Mouse (Mus musculus) cerebellum, adult 2 months (tissue): ENCODE results near the gene Jph3.

Experiments
- CTCF ChIP-seq: fragments of 200-500 bp; IDR thresholded peaks from 2 replicates; pipeline ENCODE4 v1.5.1; 2011; ENCODE audit warnings: low read depth, mild to moderate bottlenecking, control low read depth, low read length, moderate library complexity, borderline replicate concordance; ENCODE audit not compliant: insufficient read depth
- POLR2A ChIP-seq: fragments of 200-500 bp; IDR thresholded peaks from 2 replicates; pipeline ENCODE4 v1.6.1; 2011; ENCODE audit warnings: low read length, control low read depth, borderline replicate concordance; ENCODE audit not compliant: insufficient read depth

- TF ChIP-seq POLR2A (no peak), CTCF (no peak)
Measured at GRCm38 (mm10) chr8:121811502-121811901, 82.1 kb downstream of the Jph3 start.
